8 mouse cellular contexts compared by ENCODE assay signal in the genomic region with DNA sequence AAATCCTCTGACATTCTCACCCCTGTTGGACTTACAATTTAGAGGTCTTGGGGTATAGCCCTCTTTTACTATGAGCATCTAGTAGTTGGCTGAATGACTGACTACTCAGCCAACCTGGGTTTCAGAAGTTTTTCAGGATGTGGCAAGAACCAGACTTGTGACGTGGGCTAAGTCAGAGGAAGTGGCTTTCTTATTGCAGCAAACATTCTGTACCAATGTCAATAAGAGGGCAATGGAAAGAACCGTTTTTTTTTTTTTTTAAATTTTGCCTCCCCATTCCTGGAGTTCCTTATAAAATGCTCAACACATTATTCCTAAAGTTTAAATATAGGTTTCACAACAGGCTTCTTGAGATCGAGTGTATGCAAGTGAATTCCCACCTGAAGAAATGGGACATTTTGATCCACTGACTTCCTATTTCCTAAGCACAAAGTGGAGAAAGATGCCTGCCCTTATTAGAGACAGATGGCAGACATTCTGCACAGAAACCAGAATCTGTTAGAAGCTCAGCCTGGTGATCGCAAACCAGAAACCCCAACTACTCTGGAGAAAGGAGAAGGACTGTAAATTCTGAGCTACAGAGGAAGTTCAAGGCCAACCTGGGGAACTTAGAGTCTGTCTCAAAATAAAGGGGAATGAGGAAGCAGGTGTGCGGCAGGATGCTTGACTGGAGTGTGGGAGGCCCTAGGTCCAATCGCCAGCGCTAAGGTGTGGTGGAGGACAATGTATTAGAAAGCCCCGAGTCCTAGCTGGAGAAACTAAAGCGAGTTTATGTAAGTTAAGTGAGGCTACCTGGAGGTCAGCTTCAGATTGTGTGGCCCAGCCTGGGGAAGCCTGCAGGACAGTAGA. TPM values are rescaled to one million over a fixed set of nuclear protein-coding genes. Genes with fewer than 3 reads are reported as not detected.
A peak's percentile ranks its signal among the peaks of the same experiment; 100 is the strongest.
DNase-seq lines count a peak whose midpoint lies in the region; ATAC-seq and TF ChIP-seq lines count a peak whose summit lies in the region.

No protein-coding gene starts in this region.

- no peak for ATAC-seq in G1E (ENCODE audit: extremely low read depth, insufficient number of reproducible peaks, low FRiP score, poor library complexity, severe bottlenecking)
- peak; percentile 12; the same call in 1 of the 2 replicates for ATAC-seq in heart, embryonic 16.5 days (replicated peaks; ENCODE audit: extremely low read depth, insufficient read depth, low FRiP score)
- ATAC-seq in lung, embryonic 14.5 days (ENCODE audit: insufficient read depth) = no peak
- no peak for ATAC-seq in stomach, embryonic 15.5 days (ENCODE audit: insufficient read depth, low FRiP score, low read depth)
- ATAC-seq in cerebellum, adult (ENCODE audit: insufficient number of reproducible peaks, low FRiP score, low TSS enrichment) = no peak

- no peaks in the 10 kb centered on the region for H3K27me3 ChIP-seq in G1E (ENCODE audit: insufficient read depth, low read length)
- no peaks in the 10 kb centered on the region for H3K27me3 ChIP-seq in heart, embryonic 16.5 days (ENCODE audit: control insufficient read depth, insufficient read depth, low read length)
- no peaks in the 10 kb centered on the region for H3K27me3 ChIP-seq in lung, embryonic 14.5 days (ENCODE audit: insufficient read depth, low read length)
- no peaks in the 10 kb centered on the region for H3K27me3 ChIP-seq in stomach, embryonic 15.5 days (replicated peaks)

- H3K4me2 ChIP-seq in heart, embryonic 16.5 days (ENCODE audit: low read depth, low read length) = peak overlapping the region; percentile 81
- H3K4me2 ChIP-seq in lung, embryonic 14.5 days = peak overlapping the region; percentile 83
- peak overlapping the region; percentile 72 for H3K4me2 ChIP-seq in stomach, embryonic 15.5 days

- H3K4me3 ChIP-seq in G1E (ENCODE audit: low read depth, low read length) = peak overlapping the region; percentile 96; the same call in 1 of the 2 replicates
- peak overlapping the region; percentile 88 for H3K4me3 ChIP-seq in heart, embryonic 16.5 days (ENCODE audit: low read length)
- peak overlapping the region; percentile 88 for H3K4me3 ChIP-seq in lung, embryonic 14.5 days (ENCODE audit: low read depth, low read length)
- H3K4me3 ChIP-seq in stomach, embryonic 15.5 days (replicated peaks) = peak overlapping the region; percentile 66

- no peak for TF ChIP-seq CTCF in G1E (IDR thresholded peaks at IDR 0.05; ENCODE audit: low read depth, low read length)
- TF ChIP-seq CTCF in lung, embryonic 14.5 days (IDR thresholded peaks at IDR 0.05; ENCODE audit: low read depth) = no peak

- WGBS in heart, embryonic 16.5 days = 62% methylated on average over 9 of the region's 9 CpGs
- WGBS in lung, embryonic 14.5 days = 59% methylated on average over 9 of the region's 9 CpGs
- WGBS in stomach, embryonic 15.5 days = 57% methylated on average over 9 of the region's 9 CpGs

- intact Hi-C loops in left cerebral cortex, postnatal 10 days (cut with DNase I) = no loop called here

- DNase-seq in heart, adult 11 months = peak; percentile 88
- no peak for DNase-seq in heart, postnatal 4 days
- DNase-seq in G1E (ENCODE audit: low spot score) = peak; percentile 37
- no peak for DNase-seq in lung, embryonic 14.5 days
- DNase-seq in left cerebral cortex, postnatal 10 days (ENCODE audit: extremely low spot score in 1 of 2, low spot score in 2 of 2) = no peak

- no peaks in the 10 kb centered on the region for H3K9me3 ChIP-seq in G1E (replicated peaks)
- no peaks in the 10 kb centered on the region for H3K9me3 ChIP-seq in heart, embryonic 16.5 days (replicated peaks; ENCODE audit: control insufficient read depth, low read length)
- H3K9me3 ChIP-seq in lung, embryonic 14.5 days (ENCODE audit: low read depth, low read length) = no peaks in the 10 kb centered on the region
- no peaks in the 10 kb centered on the region for H3K9me3 ChIP-seq in stomach, embryonic 15.5 days

- no peak overlapping the region; the same call in 1 of the 2 replicates for H3K9ac ChIP-seq in heart, embryonic 16.5 days (ENCODE audit: low read length)
- no peak overlapping the region for H3K9ac ChIP-seq in lung, embryonic 14.5 days
- H3K9ac ChIP-seq in stomach, embryonic 15.5 days = no peak overlapping the region

- peak overlapping the region; percentile 41; the same call in 1 of the 2 replicates for H3K27ac ChIP-seq in heart, embryonic 16.5 days (ENCODE audit: low read length)
- H3K27ac ChIP-seq in lung, embryonic 14.5 days (ENCODE audit: low read depth) = no peak overlapping the region
- peak overlapping the region; percentile 44; the same call in 1 of the 2 replicates for H3K27ac ChIP-seq in stomach, embryonic 15.5 days

- H3K36me3 ChIP-seq in G1E (replicated peaks) = peaks cover 24% of the 10 kb centered on the region
- H3K36me3 ChIP-seq in heart, embryonic 16.5 days (ENCODE audit: control insufficient read depth, insufficient read depth) = no peaks in the 10 kb centered on the region
- H3K36me3 ChIP-seq in lung, embryonic 14.5 days (ENCODE audit: insufficient read depth) = peaks cover 3% of the 10 kb centered on the region
- H3K36me3 ChIP-seq in stomach, embryonic 15.5 days = 0 out of 2 replicates have a peak, but pooled peaks cover 3% of the 10 kb centered on the region

- peaks cover 82% of the 10 kb centered on the region for H3K4me1 ChIP-seq in G1E (ENCODE audit: insufficient read depth, low read depth, low read length)
- H3K4me1 ChIP-seq in heart, embryonic 16.5 days (ENCODE audit: control insufficient read depth, insufficient read depth, low read length) = peaks cover 20% of the 10 kb centered on the region
- peaks cover 8% of the 10 kb centered on the region; the same call in 1 of the 2 replicates for H3K4me1 ChIP-seq in lung, embryonic 14.5 days (ENCODE audit: insufficient read depth)
- H3K4me1 ChIP-seq in stomach, embryonic 15.5 days = peaks cover 18% of the 10 kb centered on the region

RNA-seq across cellular contexts. Expression of gene Prdx6, which starts 0.6 kb away (rescaled TPM):
- total RNA-seq in heart, postnatal 4 days (2021) = 100 to 1,000 TPM; 203 to 210 TPM
- 255 and 275 TPM in 2 replicates for total RNA-seq in G1E (2014; fragmentation: Nextera tagmentation)
- total RNA-seq in G1E (2017) = 560 and 599 TPM in 2 replicates
- polyA plus RNA-seq in G1E (2012) = 37.6 and 51.6 TPM in 2 replicates
- 319 and 331 TPM in 2 replicates for polyA plus RNA-seq in heart, embryonic 16.5 days (2015; fragmentation: Nextera tagmentation; extraction: Ambion mirVana)
- polyA plus RNA-seq in lung, embryonic 14.5 days (2014; fragmentation: Nextera tagmentation; extraction: Ambion mirVana) = 610 and 627 TPM in 2 replicates
- polyA plus RNA-seq in stomach, embryonic 15.5 days (2015; fragmentation: Nextera tagmentation; extraction: Ambion mirVana) = 414 and 461 TPM in 2 replicates
- total RNA-seq in left cerebral cortex, postnatal 10 days (2021) = 100 to 1,000 TPM; 192 to 206 TPM

Comparison
In these comparisons a context has a peak if more than half of its experiments do, and no peak if none do; other contexts are left out.
1. DNase-seq: peak in heart, adult 11 months (single experiment) and G1E (single experiment); none in heart, postnatal 4 days (single experiment), lung, embryonic 14.5 days (single experiment) and left cerebral cortex, postnatal 10 days (0 of 2).
2. Peak in every context shown above with its lines, with median percentiles within 50 percentile points of each other: H3K4me3 ChIP-seq and H3K4me2 ChIP-seq.